Mouse (Mus musculus): ENCODE measurements at regions not wholly inside any gene's neighbourhood (a gene's known extent, or its start where the extent isn't known, plus 50 kb on each side); places are given as distances from the start of the nearest gene placed in this dataset.

DNA sequence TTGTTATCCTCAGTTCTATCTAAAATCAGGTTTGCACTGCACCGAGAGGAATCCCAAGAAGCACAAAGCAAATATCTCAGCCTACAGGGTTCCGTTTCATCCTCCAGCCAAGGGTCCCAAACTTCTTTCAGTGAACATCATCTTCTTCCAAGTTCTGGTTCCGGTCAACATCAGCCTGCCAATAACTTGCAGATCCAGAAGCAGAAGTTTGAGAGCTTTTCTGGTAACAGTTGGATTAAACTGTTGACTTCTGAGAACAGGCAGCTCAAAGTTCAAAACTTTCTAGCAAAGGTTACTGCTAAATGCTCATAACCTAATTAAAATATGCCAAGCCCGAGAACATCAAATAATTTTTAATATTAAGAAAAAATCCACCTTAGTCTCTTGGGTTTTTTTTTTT is 237.0 kb upstream of the Gm37988 start:
- Histone ChIP-seq H3K9me3 (ENCODE audit: control insufficient read depth, low read length) (peaks cover 5% of the 10 kb centered on the region; the same call in 1 of the 2 replicates), H3K36me3 (ENCODE audit: control insufficient read depth, insufficient read depth, low read length) (no peaks in the 10 kb centered on the region), H3K4me3 (replicated peaks; ENCODE audit: low read depth, low read length) (no peak overlapping the region), H3K9ac (replicated peaks; ENCODE audit: low read length) (no peak overlapping the region), H3K4me2 (ENCODE audit: low read length) (peak overlapping the region; percentile 73; the same call in 1 of the 2 replicates), H3K27ac (replicated peaks; ENCODE audit: low read depth, low read length) (no peak overlapping the region), H3K4me1 (ENCODE audit: control insufficient read depth, insufficient read depth, low read length) (0 out of 2 replicates have a peak, but pooled peaks cover 3% of the 10 kb centered on the region), H3K27me3 (ENCODE audit: control insufficient read depth, insufficient read depth, low read length) (no peaks in the 10 kb centered on the region)
- ATAC-seq (ENCODE audit: low FRiP score, low TSS enrichment) (no peak), DNase-seq (peak; percentile 0)
- WGBS: 87% methylated on average over 4 of the region's 4 CpGs

DNA sequence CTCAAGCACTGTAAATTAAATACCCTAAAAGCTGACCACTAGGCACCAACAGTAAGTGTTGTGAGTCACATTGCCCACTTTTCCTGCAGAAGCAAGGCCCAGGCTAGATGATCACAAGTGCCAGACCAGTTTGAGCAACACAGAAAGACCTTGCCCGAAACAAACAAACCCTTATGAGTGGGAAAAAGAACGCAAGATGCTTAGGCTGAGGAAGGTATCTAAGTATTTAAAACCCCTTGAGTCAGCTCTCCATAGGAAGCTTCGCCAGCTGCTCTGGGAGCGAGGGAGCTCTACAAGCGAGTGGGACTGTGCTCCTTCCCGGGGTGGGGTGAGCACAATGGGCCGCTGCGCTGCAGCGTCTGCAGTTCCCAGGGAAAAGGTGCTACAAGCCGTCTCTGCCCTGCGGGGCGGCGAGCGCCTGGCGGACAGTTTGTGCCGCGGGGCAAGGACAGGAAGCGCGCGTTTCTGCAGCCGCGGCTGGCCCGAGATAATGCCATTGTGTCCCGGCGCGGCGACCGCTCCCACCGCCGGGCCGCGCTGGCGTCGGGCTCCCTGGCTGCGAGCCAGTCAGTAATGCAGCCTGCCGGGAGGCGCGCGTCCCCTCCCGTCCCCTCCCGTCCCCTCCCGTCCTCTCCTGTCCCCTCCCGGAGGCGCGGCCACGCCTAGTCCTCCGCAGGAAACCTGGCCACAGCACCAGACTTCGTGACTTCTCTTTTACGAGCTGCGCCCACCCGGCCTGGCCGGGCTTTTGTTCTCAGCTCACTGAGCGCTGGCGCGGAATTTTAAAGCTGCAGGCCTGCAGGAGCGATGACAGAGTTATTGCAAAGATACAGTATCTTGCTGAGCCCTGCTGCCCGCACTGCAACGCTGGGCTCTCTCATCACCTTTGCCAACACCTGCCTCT is 236.1 kb upstream of the Gm37988 start:
- H3K9ac ChIP-seq (replicated peaks; ENCODE audit: low read length): peak overlapping the region; percentile 94
- H3K4me1 ChIP-seq (ENCODE audit: control insufficient read depth, insufficient read depth, low read length): 0 out of 2 replicates have a peak, but pooled peaks cover 3% of the 10 kb centered on the region
- DNase-seq (peak; percentile 90), ATAC-seq (ENCODE audit: low FRiP score, low TSS enrichment) (peak; percentile 95)
- peaks cover 5% of the 10 kb centered on the region; the same call in 1 of the 2 replicates for H3K9me3 ChIP-seq (ENCODE audit: control insufficient read depth, low read length)
- peak overlapping the region; percentile 73 for H3K4me2 ChIP-seq (ENCODE audit: low read length)
- H3K27ac ChIP-seq (replicated peaks; ENCODE audit: low read depth, low read length): peak overlapping the region; percentile 96
- peak overlapping the region; percentile 63 for H3K4me3 ChIP-seq (replicated peaks; ENCODE audit: low read depth, low read length)
- H3K36me3 ChIP-seq (ENCODE audit: control insufficient read depth, insufficient read depth, low read length): no peaks in the 10 kb centered on the region
- no peaks in the 10 kb centered on the region for H3K27me3 ChIP-seq (ENCODE audit: control insufficient read depth, insufficient read depth, low read length)
- whole genome bisulfite sequencing: under 1% methylated on average over 58 of the region's 58 CpGs

DNA sequence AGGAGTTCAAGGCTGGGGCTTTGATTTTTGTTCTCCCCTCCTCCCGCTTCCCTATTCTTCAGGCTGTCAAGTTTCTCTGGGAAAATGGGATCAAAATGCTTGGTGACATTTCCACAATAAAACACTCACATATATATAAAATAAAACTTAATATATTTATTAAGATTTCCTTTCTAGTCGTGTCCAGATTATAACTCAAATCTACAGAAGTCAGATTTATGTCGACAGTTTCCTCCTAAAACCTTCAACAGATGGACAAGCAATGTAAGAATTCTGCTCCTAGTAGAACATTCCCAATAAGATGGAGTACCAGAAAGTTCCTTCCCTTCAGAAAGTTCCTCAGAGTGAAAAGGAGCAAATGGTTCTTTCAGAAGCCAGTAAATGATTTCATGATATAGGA is 235.4 kb upstream of the Gm37988 start:
- peak overlapping the region; percentile 96 for H3K27ac ChIP-seq (replicated peaks; ENCODE audit: low read depth, low read length)
- WGBS: 23% methylated on average over 3 of the region's 3 CpGs

GRCm38 (mm10) chr1:4574101-4574500 is 233.6 kb upstream of the Gm37988 start:
- Histone ChIP-seq H3K4me2 (ENCODE audit: low read length) (no peak overlapping the region), H3K27ac (replicated peaks; ENCODE audit: low read depth, low read length) (no peak overlapping the region), H3K4me1 (ENCODE audit: control insufficient read depth, insufficient read depth, low read length) (0 out of 2 replicates have a peak, but pooled peaks cover 3% of the 10 kb centered on the region), H3K36me3 (ENCODE audit: control insufficient read depth, insufficient read depth, low read length) (no peaks in the 10 kb centered on the region), H3K27me3 (ENCODE audit: control insufficient read depth, insufficient read depth, low read length) (no peaks in the 10 kb centered on the region), H3K9ac (replicated peaks; ENCODE audit: low read length) (no peak overlapping the region), H3K4me3 (replicated peaks; ENCODE audit: low read depth, low read length) (no peak overlapping the region), H3K9me3 (ENCODE audit: control insufficient read depth, low read length) (no peaks in the 10 kb centered on the region)
- WGBS: 61% methylated on average over 1 of the region's 1 CpGs
- DNase-seq (no peak), ATAC-seq (ENCODE audit: low FRiP score, low TSS enrichment) (no peak)

More for the DNA sequence above, 235.4 kb upstream of the Gm37988 start:
- 0 out of 2 replicates have a peak, but pooled peaks cover 3% of the 10 kb centered on the region for H3K4me1 ChIP-seq (ENCODE audit: control insufficient read depth, insufficient read depth, low read length)
- peak overlapping the region; percentile 63 for H3K4me3 ChIP-seq (replicated peaks; ENCODE audit: low read depth, low read length)
- H3K4me2 ChIP-seq (ENCODE audit: low read length): peak overlapping the region; percentile 73
- peak overlapping the region; percentile 94 for H3K9ac ChIP-seq (replicated peaks; ENCODE audit: low read length)
- H3K9me3 ChIP-seq (ENCODE audit: control insufficient read depth, low read length): peaks cover 5% of the 10 kb centered on the region; the same call in 1 of the 2 replicates
- ATAC-seq (ENCODE audit: low FRiP score, low TSS enrichment) (no peak), DNase-seq (no peak)
- H3K36me3 ChIP-seq (ENCODE audit: control insufficient read depth, insufficient read depth, low read length): no peaks in the 10 kb centered on the region
- H3K27me3 ChIP-seq (ENCODE audit: control insufficient read depth, insufficient read depth, low read length): no peaks in the 10 kb centered on the region

GRCm38 (mm10) chr1:4576957-4577356 is 230.7 kb upstream of the Gm37988 start:
- WGBS: 74% methylated on average over 1 of the region's 1 CpGs
- no peak overlapping the region for H3K27ac ChIP-seq (replicated peaks; ENCODE audit: low read depth, low read length)
- no peaks in the 10 kb centered on the region for H3K36me3 ChIP-seq (ENCODE audit: control insufficient read depth, insufficient read depth, low read length)
- no peak overlapping the region for H3K9ac ChIP-seq (replicated peaks; ENCODE audit: low read length)
- no peak for DNase-seq
- H3K9me3 ChIP-seq (ENCODE audit: control insufficient read depth, low read length): no peaks in the 10 kb centered on the region
- no peak overlapping the region for H3K4me3 ChIP-seq (replicated peaks; ENCODE audit: low read depth, low read length)
- no peak overlapping the region for H3K4me2 ChIP-seq (ENCODE audit: low read length)
- no peaks in the 10 kb centered on the region for H3K27me3 ChIP-seq (ENCODE audit: control insufficient read depth, insufficient read depth, low read length)
- no peak for ATAC-seq (ENCODE audit: low FRiP score, low TSS enrichment)
- H3K4me1 ChIP-seq (ENCODE audit: control insufficient read depth, insufficient read depth, low read length): 0 out of 2 replicates have a peak, but pooled peaks cover 2% of the 10 kb centered on the region

- Histone ChIP-seq H3K27me3 (ENCODE audit: control insufficient read depth, insufficient read depth, low read length) (no peaks in the 10 kb centered on the region), H3K36me3 (ENCODE audit: control insufficient read depth, insufficient read depth, low read length) (no peaks in the 10 kb centered on the region), H3K4me3 (replicated peaks; ENCODE audit: low read depth, low read length) (no peak overlapping the region), H3K4me1 (ENCODE audit: control insufficient read depth, insufficient read depth, low read length) (no peaks in the 10 kb centered on the region), H3K9ac (replicated peaks; ENCODE audit: low read length) (no peak overlapping the region), H3K27ac (replicated peaks; ENCODE audit: low read depth, low read length) (no peak overlapping the region), H3K4me2 (ENCODE audit: low read length) (no peak overlapping the region), H3K9me3 (ENCODE audit: control insufficient read depth, low read length) (no peaks in the 10 kb centered on the region)
- no peak for ATAC-seq (ENCODE audit: low FRiP score, low TSS enrichment)
- no peak for DNase-seq
Measured at GRCm38 (mm10) chr1:4582534-4582933, 225.2 kb upstream of the Gm37988 start.

- DNase-seq: no peak
- Histone ChIP-seq H3K4me3 (replicated peaks; ENCODE audit: low read depth, low read length) (no peak overlapping the region), H3K4me2 (ENCODE audit: low read length) (no peak overlapping the region), H3K9me3 (ENCODE audit: control insufficient read depth, low read length) (no peaks in the 10 kb centered on the region), H3K27me3 (ENCODE audit: control insufficient read depth, insufficient read depth, low read length) (no peaks in the 10 kb centered on the region), H3K27ac (replicated peaks; ENCODE audit: low read depth, low read length) (no peak overlapping the region), H3K4me1 (ENCODE audit: control insufficient read depth, insufficient read depth, low read length) (no peaks in the 10 kb centered on the region), H3K9ac (replicated peaks; ENCODE audit: low read length) (no peak overlapping the region), H3K36me3 (ENCODE audit: control insufficient read depth, insufficient read depth, low read length) (no peaks in the 10 kb centered on the region)
- WGBS: 83% methylated on average over 3 of the region's 3 CpGs
- no peak for ATAC-seq (ENCODE audit: low FRiP score, low TSS enrichment)
Measured at GRCm38 (mm10) chr1:4597856-4598255, 209.8 kb upstream of the Gm37988 start.

- Histone ChIP-seq H3K27ac (replicated peaks; ENCODE audit: low read depth, low read length) (no peak overlapping the region), H3K27me3 (ENCODE audit: control insufficient read depth, insufficient read depth, low read length) (no peaks in the 10 kb centered on the region), H3K36me3 (ENCODE audit: control insufficient read depth, insufficient read depth, low read length) (no peaks in the 10 kb centered on the region), H3K9me3 (ENCODE audit: control insufficient read depth, low read length) (no peaks in the 10 kb centered on the region), H3K4me3 (replicated peaks; ENCODE audit: low read depth, low read length) (no peak overlapping the region), H3K9ac (replicated peaks; ENCODE audit: low read length) (no peak overlapping the region), H3K4me1 (ENCODE audit: control insufficient read depth, insufficient read depth, low read length) (no peaks in the 10 kb centered on the region), H3K4me2 (ENCODE audit: low read length) (no peak overlapping the region)
- 55% methylated on average over 3 of the region's 3 CpGs for WGBS
- ATAC-seq (ENCODE audit: low FRiP score, low TSS enrichment) (no peak), DNase-seq (no peak)
Measured at GRCm38 (mm10) chr1:4598425-4598824, 209.3 kb upstream of the Gm37988 start.

DNA sequence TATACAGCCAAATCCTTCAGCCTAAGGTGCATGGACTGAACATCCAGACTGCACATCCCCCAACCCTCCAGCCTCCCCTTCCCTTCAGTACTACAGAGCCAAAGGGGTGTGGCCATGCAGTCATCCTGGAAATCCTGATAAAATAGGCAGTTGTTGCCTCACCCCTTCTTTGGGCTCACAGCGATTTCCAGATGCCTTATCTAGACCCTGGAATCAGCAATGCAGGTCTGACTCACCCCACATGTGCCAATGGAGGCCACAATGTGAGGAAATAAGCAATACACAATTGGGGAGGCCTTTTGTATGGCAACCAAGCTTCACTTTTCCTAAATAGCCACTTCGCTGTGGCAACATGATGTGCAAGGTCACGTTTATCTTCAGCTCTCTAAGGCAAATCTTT is 205.3 kb upstream of the Gm37988 start:
- DNase-seq: no peak
- no peaks in the 10 kb centered on the region for H3K27me3 ChIP-seq (ENCODE audit: control insufficient read depth, insufficient read depth, low read length)
- no peaks in the 10 kb centered on the region for H3K36me3 ChIP-seq (ENCODE audit: control insufficient read depth, insufficient read depth, low read length)
- no peak overlapping the region for H3K9ac ChIP-seq (replicated peaks; ENCODE audit: low read length)
- H3K4me2 ChIP-seq (ENCODE audit: low read length): no peak overlapping the region
- ATAC-seq (ENCODE audit: low FRiP score, low TSS enrichment): no peak
- no peaks in the 10 kb centered on the region for H3K9me3 ChIP-seq (ENCODE audit: control insufficient read depth, low read length)
- no peak overlapping the region for H3K27ac ChIP-seq (replicated peaks; ENCODE audit: low read depth, low read length)
- H3K4me1 ChIP-seq (ENCODE audit: control insufficient read depth, insufficient read depth, low read length): no peaks in the 10 kb centered on the region
- 93% methylated on average over 3 of the region's 3 CpGs for WGBS
- H3K4me3 ChIP-seq (replicated peaks; ENCODE audit: low read depth, low read length): no peak overlapping the region

All from midbrain, embryonic 14.5 days (tissue).